Mouse (Mus musculus) adrenal gland, adult 8-10 months (tissue): Measurements from ENCODE around the gene Smim24. TPM values are rescaled to one million over a fixed set of nuclear protein-coding genes. Genes with fewer than 3 reads are reported as not detected.

Source experiments
- DNase-seq: peaks from one replicate; pipeline ENCODE4 v3.0.0; 2022
- total RNA-seq, 4 experiments: library from RNA; stranded (reverse); gene quantifications; 2 replicates each; pipeline ENCODE4 v1.2.4; 2022

Smim24 gene
- total RNA-seq, 4 experiments from 2014 or later: 0.78 to 2.0 (median 0.96) TPM

DNA sequence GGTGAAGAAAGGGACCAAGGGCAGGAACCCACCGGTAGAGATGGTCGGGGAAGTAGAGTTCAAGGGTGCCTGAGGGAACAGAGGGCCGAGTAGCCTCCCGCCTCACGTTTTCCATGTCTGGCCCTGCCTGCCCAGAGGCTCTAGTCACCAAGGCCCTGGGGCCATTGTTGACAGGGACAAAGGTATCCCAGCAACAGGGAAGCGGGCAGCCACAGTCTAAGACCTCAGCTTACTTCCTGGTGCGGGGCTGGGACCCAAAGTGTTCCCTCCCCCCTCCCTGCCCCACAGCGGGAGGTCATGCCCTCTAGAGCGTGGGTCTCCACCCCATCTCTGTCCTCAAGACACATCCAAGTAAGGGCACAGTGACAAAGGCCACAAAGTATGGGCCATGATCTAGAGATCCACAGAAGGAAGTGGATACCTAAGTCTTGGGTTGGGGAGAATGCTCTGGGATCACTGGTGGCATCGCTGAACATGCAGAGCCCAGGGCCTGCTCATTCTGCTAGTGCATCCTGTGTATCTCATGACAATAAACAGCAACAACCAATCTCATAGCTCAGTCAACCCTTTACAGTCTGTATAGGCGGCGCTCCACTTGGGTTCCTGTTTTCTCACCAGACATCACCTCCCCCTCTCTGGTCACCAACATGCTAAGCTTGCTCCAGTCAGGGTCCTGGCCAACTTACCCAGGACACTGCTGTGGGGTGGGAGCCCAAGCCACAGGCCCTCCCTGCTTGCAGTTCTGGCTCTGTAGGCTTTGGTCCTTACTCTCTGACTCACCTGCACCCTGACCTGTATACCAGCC lies 27.0 kb upstream of the Smim24 start, which contains the start of gene 4930404N11Rik:
TSS of gene 4930404N11Rik (minus strand) at position 145 of the 805 bp plus-strand sequence.
- no peak for DNase-seq

DNA sequence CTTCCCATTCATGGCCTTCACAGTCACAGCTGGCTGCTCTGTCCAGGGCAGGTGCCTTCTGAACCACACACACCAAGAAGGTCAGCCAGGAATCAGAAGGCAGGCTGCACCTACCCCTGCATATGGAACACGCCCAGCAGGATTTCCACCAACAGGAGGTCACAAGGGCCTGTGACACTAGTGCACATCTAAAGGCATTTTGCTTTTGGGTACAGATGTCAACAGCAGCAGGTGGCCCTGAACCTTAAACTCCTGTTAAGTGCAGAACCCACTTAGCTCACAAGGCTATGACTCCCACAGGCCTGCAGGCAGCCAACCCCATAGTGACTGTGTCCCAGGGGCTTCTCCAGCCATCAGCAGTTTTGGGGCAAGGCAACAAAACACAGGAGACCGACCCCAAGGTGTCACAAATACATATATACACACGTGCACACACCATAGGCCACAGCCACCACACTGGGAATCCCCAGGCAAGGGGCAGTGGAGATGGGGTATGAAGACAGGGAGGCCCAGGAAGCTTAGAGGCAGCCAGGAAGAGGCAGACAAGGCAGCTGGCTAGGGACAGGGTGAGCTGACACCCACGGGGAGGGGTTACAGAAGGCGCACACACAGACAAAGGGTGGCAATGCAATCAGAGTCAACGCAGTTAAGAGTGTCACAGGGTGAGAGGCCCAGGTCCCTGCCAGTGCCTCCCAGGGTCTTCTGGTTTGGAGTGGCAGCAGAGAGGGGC lies 26.2 kb upstream of the Smim24 start:
- no peak for DNase-seq

DNA sequence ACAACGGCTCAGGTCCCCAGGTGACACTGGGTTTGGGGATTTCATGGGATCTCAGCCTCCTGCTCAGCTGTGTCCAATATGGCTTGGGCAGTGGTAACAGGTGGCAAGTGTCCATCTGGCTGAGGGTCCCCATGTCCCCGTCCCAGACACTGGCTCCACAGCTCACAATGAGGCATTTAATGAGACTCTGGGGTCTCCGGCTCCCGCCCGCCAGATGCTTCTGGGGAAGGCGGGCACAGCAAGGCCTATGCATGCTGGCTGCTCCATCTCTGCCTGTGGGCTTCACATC lies 25.7 kb upstream of the Smim24 start:
- DNase-seq: no peak

DNA sequence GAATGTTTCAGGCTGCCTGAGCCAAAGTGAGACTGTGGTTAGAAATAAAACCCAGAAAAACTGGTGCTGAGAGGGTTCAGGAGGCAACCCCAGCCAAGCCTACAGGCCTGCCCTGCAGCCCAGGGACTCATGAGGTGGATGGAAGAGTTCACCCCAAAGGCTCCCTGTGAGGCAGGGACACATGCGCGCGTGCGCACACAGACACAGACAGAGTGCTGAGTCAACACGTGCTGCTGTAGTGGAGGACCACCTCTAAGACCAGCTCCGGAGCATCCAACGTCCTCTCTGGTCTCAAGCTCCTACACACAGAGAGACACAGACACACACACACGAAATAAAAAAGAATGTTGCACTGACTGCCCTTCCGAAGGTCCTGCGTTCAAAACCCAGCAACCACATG lies 17.5 kb upstream of the Smim24 start:
- no peak for DNase-seq

DNA sequence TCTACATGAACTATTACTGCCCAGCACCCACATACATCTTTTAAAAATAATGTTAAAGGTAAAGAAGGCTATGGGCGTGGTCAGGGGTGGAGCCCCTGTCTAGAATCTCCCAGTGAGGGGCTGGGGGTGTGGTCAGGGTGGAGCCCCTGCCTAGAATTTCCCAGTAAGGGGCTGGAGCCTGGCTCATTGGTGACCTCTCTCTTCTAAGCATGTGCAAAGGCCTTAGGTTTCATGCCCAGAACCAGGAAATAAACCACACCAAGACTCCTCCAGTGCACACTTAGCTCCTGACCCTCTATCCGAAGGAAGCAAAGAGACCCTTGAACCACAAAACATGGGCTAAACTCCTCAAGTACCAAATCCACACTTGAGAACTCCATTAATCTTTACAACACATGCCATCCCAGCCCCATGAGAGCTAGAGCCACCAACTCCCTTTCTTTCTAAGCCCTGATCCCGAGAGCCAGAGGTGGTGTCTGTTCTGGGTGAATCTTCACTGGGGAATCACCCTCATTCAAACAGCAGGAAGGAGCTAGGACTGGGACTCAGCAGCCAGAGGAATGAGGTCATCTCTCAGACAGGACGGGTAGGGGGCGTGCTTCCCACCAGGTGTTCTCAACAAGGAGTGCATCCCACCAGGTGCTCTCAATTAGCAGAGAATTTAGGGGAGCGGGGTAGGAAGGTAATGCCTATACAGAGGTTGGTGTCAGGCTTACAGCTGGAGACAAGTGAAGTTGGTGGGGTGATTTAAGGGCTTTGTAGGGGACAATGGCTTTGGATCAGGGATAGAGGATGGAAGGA lies 16.1 kb upstream of the Smim24 start:
- DNase-seq: no peak

DNA sequence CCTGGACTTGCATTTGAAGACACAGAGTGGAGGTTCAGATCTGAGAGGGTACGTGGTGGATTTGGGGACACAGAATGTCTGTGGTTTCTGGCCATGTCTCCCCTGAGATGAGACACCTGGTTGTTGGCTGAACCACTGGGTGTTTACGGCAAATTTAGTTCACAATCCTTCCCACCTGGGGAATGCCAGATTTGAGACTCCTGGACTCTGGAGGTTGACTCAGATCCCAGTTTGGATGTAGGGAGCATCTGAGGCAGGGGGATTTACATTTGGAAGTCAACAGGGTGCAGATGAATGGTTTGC lies 15.5 kb upstream of the Smim24 start:
- DNase-seq: no peak

DNA sequence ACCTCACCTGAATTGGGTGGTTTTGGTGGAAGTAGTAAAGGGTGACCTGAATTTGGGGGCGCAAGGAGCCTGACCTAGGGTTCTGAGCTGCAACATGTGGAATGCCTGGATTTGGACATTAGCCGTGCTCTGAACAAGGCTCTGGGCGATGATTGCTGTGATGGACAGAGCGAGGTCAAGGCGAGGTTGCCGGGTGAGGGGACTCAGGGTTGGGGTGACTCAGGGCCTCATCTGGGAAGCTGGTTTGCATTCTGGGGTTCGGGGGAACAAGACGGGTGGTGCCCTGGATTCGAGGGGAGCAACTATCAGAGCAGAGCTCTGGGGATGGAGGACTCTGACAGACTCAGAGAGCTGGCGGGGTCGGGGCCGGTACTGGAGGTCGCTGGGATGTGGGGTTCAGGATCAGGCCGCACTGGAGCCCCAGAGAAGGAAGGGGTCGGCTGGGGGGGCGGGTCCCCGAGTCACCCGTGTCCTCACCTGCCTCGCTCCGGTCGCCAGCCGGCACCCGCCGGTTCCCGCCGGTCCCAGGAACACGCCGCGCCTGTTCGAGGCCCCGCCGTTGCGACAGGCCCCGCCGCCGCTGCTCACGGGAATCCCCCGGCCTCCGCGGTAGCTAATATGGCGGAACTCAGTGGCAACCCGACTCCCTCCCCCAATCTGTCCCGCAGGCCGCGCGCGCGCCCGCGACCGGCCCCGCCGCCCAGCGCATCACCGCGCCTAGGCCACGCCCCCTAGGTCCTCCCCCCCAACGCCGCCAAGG lies 14.9 kb upstream of the Smim24 start, which contains the start of gene Fzr1:
TSS of gene Fzr1 (minus strand) at position 724 of the 760 bp plus-strand sequence.
- no peak for DNase-seq

DNA sequence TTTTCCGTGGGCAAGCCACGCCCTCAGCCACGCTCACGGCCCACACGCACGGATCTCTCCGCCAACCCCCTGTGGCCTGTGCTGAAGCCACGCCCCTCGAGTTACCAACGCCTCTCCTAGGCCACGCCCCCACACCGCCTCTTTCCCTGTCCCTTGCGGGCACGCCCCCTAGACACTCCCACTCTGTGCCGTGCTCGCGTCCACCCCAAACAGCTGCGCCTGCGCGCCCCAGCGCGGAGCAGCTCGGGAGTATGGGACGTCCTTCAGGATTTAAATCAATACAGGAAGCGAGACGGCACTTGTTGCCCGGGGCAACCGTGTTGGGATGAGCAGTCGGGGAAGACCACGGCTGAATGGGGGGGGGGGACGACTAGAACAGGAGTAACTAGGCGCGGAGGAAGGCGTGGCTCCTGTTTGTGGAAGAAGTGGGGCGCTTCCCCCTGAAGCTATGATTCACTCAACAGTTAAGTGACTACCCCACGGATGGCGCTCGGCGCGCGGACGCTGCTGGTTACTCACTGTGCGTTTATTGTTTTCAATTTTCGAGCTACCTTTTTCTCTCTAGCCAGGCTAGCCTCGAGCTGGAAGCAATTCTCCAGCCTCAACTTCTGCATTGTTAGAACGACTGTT lies 14.2 kb upstream of the Smim24 start:
- DNase-seq: peak; percentile 100

DNA sequence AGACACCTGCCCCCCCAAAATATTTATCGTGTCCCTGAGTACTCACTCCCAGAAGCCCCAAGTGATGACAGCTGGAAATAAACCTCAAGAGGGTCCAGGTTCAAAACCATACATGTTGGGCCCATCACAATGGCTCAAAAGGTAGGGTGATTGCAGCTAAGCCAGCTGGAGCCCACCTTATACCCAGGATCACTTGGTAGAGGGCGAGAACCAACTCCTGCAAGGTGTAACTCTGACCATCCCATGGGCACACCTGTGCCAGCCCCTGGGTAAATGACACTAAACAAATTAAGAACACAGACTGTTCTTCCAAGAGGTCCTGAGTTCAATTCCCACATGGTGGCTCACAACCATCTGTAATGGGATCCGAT lies 13.7 kb upstream of the Smim24 start:
- no peak for DNase-seq

DNA sequence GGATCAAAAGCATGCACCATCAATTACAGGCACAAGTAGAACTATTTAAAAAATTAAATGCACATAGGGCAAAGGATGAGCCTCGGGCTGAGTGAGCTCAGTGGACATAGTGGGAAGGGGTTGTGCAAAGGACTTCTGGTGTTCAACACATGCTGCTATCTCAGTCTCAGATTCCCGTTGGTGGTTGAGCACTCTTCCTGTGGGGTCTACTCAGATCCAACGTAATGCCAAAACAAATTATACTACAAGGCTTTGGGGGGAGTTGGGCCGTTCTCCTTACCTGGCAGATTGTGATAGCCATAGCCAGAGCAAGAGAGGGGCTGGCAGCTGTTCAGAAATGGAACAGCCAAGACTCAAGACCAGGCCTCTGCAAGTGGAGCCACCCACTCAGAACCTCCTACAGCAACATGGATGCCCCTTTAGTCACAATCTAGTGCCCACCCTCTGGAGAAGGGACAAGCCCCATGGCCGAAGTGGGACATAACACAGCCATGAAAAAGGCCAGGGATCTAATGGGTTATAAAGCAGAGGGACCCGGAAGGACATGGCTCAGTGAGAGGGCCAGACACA lies 13.0 kb upstream of the Smim24 start:
- no peak for DNase-seq

DNA sequence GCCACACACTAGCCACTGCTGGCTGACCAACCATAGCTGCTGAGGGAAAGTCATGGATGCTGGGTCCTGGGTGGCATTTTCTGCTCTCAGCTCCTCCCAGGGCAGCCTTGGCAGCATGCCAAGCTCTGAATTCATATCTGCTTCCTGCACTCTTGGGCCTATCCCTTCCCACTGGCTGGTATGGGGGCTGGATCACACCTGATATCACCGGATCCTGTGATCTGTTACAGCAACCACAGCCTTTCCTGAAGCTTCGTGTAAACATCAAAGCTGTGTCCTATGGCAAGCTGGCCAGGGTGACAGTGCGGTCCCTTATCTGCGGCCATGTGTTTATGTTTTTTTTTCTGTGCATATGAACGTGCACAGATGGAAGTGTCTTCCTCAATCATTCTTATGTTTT lies 10.8 kb upstream of the Smim24 start:
- no peak for DNase-seq

DNA sequence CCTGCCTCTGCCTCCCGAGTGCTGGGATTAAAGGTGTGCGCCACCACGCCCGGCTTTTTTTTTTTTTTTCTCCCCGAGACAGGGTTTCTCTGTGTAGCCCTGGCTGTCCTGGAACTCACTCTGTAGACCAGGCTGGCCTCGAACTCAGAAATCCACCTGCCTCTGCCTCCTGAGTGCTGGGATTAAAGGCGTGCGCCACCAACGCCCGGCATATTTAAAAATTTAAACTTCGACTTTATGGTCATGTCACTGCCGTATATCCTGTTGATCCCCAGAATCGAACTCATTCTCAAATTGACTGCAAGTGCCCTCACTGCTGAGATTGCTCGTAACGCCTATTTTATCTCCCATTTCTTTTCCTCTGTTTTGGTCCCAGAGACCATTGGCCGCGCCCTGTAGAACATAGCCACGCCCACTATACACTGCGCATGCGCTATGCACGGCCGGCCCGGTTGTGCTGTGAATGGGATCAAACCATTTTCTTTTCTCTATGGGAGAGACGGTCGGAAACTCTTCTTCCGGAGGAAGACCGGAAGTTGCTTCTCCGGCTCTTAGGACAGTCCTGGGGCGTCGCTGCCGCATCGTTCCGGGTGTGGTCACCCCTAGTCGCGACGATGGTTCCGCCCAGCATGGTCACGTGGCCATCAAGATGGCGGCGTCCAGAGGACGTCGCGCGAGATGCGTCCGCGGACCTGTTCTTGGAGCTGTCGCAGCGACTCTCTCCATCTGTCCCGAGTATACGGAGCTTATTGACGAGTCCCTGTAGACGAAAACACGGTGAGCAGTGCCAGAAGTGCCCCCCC lies 8.8 kb upstream of the Smim24 start, which contains the start of the genes Dohh and Gm48551:
TSS of gene Dohh (plus strand) at position 627 of the 803 bp plus-strand sequence.
TSS of gene Gm48551 (plus strand) at position 665 of the 803 bp plus-strand sequence.
- peak; percentile 98 for DNase-seq

DNA sequence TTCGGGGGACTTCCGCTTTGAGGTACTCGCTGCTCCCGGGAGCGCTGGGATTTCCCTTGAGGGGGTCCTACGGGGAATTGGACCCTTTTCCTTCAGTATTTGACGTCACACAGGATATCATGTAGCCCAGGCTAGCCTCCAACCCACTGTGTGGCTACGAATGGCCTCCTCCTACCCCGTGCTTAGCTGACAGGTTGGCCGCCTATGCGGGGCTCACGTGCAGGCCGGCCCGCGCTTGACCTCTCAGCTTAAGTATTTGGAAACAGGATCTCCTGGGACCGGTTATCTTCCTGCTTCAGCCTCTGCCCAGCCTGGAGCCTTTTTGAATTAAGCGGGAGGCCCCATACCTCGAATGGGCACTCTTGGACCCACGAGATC lies 8.3 kb upstream of the Smim24 start:
- no peak for DNase-seq

DNA sequence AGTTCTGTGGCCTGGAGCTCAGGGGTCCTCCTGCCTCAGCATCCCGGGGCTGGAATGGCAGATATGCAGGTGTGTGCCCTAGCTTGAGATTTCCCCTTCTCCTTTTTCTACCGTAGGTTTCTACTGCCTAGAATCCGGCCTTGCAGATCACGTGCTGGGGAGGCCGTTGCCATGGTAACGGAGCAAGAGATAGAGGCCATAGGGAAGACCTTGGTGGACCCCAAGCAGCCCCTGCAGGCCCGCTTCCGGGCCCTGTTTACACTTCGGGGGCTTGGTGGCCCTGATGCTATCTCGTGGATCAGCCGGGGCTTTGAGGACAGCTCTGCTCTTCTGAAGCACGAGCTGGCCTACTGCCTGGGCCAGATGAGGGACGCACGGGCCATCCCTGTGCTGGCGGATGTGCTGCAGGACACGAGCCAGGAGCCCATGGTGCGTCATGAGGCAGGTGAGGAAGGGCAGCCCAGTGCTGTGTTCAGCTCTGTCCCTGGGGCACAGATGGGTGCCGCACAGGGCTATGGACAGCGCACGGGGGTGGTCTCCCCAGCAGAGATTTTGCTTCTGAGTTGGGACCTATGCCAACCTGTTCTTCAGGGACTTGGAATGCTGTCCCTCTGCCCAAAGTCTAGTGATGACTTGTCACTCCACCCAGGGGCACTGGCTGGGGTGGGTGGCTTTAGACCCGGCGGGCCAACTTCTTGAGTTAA lies 7.1 kb upstream of the Smim24 start:
- no peak for DNase-seq

DNA sequence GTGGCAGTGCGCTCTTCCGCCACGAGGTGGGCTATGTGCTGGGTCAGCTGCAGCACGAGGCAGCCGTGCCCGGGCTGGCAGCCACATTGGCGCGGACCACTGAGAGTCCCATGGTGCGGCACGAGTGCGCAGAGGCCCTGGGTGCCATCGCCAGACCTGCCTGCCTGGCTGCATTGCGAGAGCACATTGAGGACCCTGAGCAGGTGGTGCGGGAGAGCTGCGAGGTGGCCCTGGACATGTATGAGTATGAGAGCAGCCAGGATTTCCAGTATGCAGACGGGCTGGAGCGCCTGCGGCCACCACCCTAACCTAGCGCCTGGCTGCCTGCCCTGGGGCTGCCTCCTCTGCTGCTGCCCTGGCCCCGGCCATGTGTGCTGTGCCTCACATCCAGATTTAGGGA lies 5.1 kb upstream of the Smim24 start:
- DNase-seq: no peak

DNA sequence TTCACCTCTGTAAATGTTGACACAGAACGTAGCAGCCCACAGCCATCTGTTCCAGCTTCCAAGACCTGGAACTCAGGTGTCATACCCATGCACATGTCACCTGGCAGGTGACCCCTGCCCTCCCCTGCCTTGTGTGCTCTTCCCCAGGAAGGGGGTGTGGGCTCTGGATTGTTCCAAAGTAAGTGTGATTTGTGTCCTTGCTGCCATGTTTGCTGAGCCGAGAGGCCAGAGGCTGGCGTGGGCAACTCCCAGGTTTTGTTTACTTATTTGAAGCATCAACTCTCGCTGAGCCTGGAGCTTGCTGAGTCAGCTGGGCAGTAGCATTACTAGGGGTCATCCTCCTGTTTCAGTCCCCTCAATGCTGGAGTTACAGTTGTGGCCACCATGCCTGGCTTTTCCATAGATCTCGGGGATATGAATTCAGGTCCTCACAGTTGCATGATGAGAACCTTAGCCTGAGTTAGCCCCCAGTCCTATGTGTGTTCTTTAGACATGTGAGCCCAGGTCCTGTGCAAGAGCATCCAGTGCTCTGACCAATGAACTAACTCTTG lies 4.3 kb upstream of the Smim24 start, which contains the start of gene Gm48552:
TSS of gene Gm48552 (plus strand) at position 501 of the 551 bp plus-strand sequence.
- DNase-seq: no peak

DNA sequence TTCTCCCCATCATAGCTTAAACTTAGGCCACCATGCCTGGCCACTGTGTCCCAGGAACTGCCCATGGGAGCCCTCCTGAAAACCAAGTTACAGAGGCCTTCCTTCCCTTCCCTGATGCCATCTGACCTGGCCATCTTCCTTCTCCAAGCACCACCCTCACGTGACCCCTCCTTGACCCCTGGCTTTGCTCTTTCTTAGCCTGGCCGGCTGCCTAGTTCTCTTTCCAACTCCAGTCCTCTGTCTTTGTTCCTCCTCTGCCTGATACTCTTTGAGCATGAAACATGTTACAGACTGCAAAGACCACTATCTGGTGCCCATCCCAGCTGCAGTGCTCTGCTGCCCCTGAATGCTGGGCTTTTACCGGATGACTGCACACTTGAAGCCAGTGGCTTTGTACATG lies 3.5 kb upstream of the Smim24 start:
- no peak for DNase-seq

DNA sequence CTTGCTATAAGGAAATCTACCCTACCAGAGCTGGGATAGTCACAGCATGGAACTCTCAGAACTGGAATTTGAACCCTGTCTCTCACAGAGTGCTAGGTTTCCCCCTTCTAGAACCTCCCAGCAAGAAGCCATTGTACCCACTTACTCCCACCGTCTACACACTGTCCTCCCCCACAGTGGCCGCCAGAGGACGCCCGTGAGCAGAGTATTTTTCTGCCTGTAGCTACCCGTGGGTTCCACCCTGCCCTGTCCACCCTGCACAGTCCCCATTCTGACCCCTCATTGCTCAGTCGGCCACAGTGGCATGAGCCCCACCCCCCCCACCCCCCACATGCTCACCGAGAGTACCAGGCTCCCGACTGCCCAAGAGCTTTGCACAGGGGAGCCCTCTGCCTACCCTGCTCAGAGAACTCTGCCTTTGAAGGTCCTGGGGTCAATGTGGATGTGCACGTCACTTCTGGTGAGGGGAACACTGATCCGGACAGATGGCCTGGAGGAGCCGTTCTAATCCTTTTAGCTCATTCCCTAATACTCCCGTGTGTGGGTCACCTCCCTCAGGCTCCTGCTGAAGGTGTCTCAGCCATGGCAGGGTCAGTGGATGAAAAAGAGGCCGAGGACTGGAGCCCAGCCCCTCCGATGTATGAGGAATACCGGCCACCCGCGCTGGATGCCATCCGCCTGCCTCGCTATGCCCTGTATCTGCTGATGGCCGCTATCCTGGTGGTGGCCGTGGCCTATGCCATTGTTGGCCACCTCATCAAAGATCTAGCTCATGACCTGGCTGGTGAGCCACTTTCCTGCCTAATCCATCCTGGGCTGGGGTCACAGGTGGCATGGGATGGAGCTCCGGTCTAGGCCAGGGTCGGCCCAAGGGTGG lies 2.8 kb upstream of the Smim24 start:
- no peak for DNase-seq

DNA sequence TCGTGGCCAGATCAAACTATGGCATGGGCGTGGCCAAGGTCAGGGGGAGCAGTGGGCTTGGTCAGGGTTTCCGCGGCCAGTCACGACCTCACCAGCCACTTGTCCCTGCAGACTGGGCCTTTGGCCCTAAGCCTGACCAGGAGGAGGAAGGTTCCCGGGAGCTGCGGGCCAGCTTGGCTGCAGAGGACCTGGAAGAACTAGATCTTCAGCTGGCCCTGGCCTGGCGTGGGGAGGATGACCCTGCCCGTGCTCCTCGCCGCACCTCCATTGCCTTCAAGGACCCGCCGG lies 2.2 kb upstream of the Smim24 start:
- no peak for DNase-seq
